Mouse (Mus musculus) liver, embryonic 11.5 days (tissue): ENCODE results near the gene Ncam1. TPM values are rescaled to one million over a fixed set of nuclear protein-coding genes. Genes with fewer than 3 reads are reported as not detected.

Source experiments
- ATAC-seq: fragments of 200-750 bp; cut with Nextera tagmentation; replicated peaks from 2 replicates; pipeline ENCODE4 v1.8.0; 2017; ENCODE audit warnings: moderate number of reproducible peaks, mild to moderate bottlenecking, moderate TSS enrichment, moderate library complexity; ENCODE audit not compliant: low FRiP score
- DNase-seq: peaks from one replicate; pipeline ENCODE4 v3.0.0-alpha.2; 2017; ENCODE audit warnings: low spot score
- H3K27ac ChIP-seq: fragments of 300-500 bp; sonication (generic); 2 replicates; pipeline ENCODE4 v1.5.1; 2014; ENCODE audit warnings: mild to moderate bottlenecking, low read depth, low read length, control low read depth
- H3K27me3 ChIP-seq: fragments of 300-500 bp; sonication (generic); replicated peaks from 2 replicates; pipeline ENCODE4 v1.6.1; 2014; ENCODE audit warnings: low read length, mixed read lengths; ENCODE audit not compliant: control insufficient read depth, insufficient read depth
- H3K36me3 ChIP-seq: fragments of 300-500 bp; sonication (generic); 2 replicates; pipeline ENCODE4 v1.6.1; 2014; ENCODE audit warnings: mild to moderate bottlenecking, low read length, moderate library complexity, mixed read lengths; ENCODE audit not compliant: control insufficient read depth, insufficient read depth
- H3K4me1 ChIP-seq: fragments of 300-500 bp; sonication (generic); replicated peaks from 2 replicates; pipeline ENCODE4 v1.6.1; 2014; ENCODE audit warnings: low read length, mixed read lengths; ENCODE audit not compliant: control insufficient read depth, insufficient read depth
- H3K4me2 ChIP-seq: fragments of 300-500 bp; sonication (generic); 2 replicates; pipeline ENCODE4 v1.6.1; 2014; ENCODE audit warnings: mild to moderate bottlenecking, control low read depth, moderate library complexity
- H3K4me3 ChIP-seq: fragments of 300-500 bp; sonication (generic); 2 replicates; pipeline ENCODE4 v1.5.1; 2014; ENCODE audit warnings: low read depth, low read length, control low read depth
- H3K9ac ChIP-seq: fragments of 300-500 bp; sonication (generic); 2 replicates; pipeline ENCODE4 v1.6.1; 2014; ENCODE audit warnings: low read depth, low read length, control low read depth
- H3K9me3 ChIP-seq: fragments of 300-500 bp; sonication (generic); 2 replicates; pipeline ENCODE4 v1.6.1; 2016; ENCODE audit warnings: low read length, inconsistent platforms, mixed read lengths; ENCODE audit not compliant: control insufficient read depth
- WGBS: fragments of 180-500 bp; shearing (Covaris S2); extraction: QIAGEN DNeasy Blood & Tissue Kit; methylation state at CpG from one replicate; pipeline ENCODE4 v1.1.7; 2014; 5-methylcytosine and 5-hydroxymethylcytosine counted together
- polyA plus RNA-seq: library from polyadenylated mRNA; unstranded; fragments of >200 nt; fragmentation: Nextera tagmentation; extraction: Ambion mirVana; gene quantifications from 2 replicates; pipeline ENCODE4 v1.2.1, GENCODE M21; 2014

The Ncam1 gene
- polyA plus RNA-seq, 1 experiment from 2014 or later = 20.1 TPM

DNA sequence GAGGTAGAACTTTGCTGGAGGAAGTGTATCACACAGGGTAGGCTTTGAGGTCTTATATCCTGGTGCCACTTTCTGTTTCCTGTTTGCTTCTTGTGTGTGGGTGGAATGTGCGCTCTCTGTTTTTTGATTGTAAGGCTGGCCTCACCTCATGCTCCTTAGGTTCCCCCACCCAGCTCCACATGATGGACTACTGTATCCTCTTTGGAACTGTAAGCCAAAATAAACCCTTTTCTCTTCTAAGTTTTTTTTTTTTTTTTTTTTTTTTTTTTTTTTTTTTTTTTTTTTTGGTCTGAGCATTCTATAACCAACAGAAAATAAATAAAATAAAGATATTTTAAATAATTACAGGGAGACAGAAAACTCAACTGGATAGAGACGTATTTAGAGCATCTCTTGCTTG, 239.8 kb downstream of the Ncam1 start:
- WGBS = 79% methylated on average over 2 of the region's 2 CpGs
- H3K9ac ChIP-seq = no peak overlapping the region
- no peak overlapping the region for H3K4me2 ChIP-seq
- no peaks in the 10 kb centered on the region for H3K36me3 ChIP-seq
- no peak for DNase-seq
- no peaks in the 10 kb centered on the region for H3K4me1 ChIP-seq
- no peak overlapping the region for H3K27ac ChIP-seq
- no peaks in the 10 kb centered on the region for H3K9me3 ChIP-seq
- no peak for ATAC-seq
- no peak overlapping the region for H3K4me3 ChIP-seq
- no peaks in the 10 kb centered on the region for H3K27me3 ChIP-seq

DNA sequence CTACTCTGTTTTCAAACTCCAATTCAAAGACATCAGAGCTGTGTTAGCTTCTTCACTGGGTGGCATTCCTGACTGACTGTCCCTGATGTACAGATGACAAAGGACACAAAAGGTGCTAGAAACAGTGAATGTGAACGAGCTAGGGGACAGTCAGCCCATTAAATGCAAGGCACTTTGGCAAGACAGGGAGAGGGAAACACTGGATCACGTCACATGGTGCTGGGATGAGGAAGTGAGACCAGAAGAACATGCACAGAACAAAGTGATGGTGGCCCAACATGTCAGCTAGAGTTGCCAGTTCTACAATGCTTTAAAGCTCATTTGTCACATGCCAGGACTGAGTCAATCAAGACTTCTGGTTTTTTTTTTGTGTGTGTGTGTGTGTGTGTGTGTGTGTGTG, 247.4 kb downstream of the Ncam1 start:
- Histone ChIP-seq H3K27ac (no peak overlapping the region), H3K4me3 (no peak overlapping the region), H3K36me3 (no peaks in the 10 kb centered on the region), H3K9me3 (no peaks in the 10 kb centered on the region), H3K27me3 (no peaks in the 10 kb centered on the region), H3K4me2 (no peak overlapping the region), H3K9ac (no peak overlapping the region), H3K4me1 (no peaks in the 10 kb centered on the region)
- 53% methylated on average over 2 of the region's 2 CpGs for WGBS
- DNase-seq (no peak), ATAC-seq (no peak)

DNA sequence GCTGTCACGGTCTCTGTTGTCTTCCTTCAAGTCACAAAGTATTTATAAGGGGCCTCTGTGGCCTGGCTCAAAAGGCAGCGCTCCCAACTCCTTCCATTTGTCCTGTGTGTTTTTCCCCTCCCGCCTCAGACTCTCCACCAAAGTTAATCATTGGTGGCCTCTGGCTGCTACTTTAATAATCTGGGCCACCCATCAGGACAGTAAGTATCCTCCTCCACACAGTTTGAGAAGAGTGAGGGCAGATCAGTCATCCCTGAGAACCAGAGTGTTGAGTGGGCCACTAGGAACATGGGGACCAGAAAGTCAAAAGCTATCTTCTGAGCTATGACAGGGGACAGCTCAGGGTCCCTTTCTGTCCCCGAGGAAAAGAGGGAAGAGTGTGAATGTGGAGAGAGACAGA, 256.1 kb downstream of the Ncam1 start:
- Histone ChIP-seq H3K9ac (no peak overlapping the region), H3K4me1 (no peaks in the 10 kb centered on the region), H3K27me3 (no peaks in the 10 kb centered on the region), H3K4me2 (no peak overlapping the region), H3K27ac (no peak overlapping the region), H3K9me3 (no peaks in the 10 kb centered on the region), H3K36me3 (no peaks in the 10 kb centered on the region), H3K4me3 (no peak overlapping the region)
- ATAC-seq (no peak), DNase-seq (no peak)
- 86% methylated on average over 4 of the region's 4 CpGs for WGBS

DNA sequence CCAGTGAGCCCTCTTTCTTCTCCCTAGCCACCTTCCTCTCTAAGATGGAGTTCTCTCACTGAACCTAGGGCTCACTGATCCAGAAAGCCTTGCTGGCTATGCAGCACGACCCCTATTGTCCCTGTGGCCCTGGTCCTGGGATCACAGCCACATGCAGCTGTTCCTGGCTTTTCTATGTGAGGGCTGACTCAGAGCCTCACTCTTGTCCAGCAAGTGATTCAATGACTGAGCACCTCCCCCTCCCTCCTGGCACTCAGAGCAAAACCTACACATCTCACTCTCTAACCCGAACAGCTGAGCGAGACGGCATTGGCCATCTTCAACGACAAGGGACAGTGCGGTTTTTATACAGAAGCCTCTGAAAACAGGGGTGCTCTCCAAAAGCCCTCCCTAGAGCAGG, 260.9 kb downstream of the Ncam1 start:
- Histone ChIP-seq H3K4me2 (no peak overlapping the region), H3K9ac (no peak overlapping the region), H3K36me3 (no peaks in the 10 kb centered on the region), H3K4me1 (no peaks in the 10 kb centered on the region), H3K4me3 (no peak overlapping the region), H3K27me3 (no peaks in the 10 kb centered on the region), H3K9me3 (no peaks in the 10 kb centered on the region), H3K27ac (no peak overlapping the region)
- WGBS = 84% methylated on average over 6 of the region's 6 CpGs
- DNase-seq (no peak), ATAC-seq (no peak)

DNA sequence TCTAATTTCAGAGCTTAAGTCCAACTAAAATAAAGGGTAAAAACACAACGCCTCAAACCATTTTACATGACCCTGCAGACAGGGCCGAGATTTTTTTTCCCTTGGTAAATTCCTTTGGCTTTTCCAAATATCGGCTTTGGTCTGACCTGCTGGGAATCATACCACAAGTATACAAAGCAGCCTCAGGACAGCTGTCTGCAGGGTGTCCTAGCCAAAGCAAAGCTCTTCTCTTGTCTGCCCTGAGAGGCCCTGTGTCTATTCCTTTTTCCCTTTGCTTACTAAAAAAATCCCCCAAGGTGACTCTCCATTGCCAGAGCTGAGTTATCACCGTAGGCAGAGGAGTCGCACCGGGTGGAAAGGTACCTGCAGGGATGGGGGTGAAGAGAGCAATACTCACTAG, 262.1 kb downstream of the Ncam1 start:
- no peaks in the 10 kb centered on the region for H3K9me3 ChIP-seq
- no peak for ATAC-seq
- H3K4me3 ChIP-seq = no peak overlapping the region
- no peak overlapping the region for H3K4me2 ChIP-seq
- WGBS = 87% methylated on average over 6 of the region's 6 CpGs
- no peaks in the 10 kb centered on the region for H3K27me3 ChIP-seq
- no peaks in the 10 kb centered on the region for H3K36me3 ChIP-seq
- H3K4me1 ChIP-seq = no peaks in the 10 kb centered on the region
- no peak overlapping the region for H3K9ac ChIP-seq
- no peak for DNase-seq
- H3K27ac ChIP-seq = no peak overlapping the region

DNA sequence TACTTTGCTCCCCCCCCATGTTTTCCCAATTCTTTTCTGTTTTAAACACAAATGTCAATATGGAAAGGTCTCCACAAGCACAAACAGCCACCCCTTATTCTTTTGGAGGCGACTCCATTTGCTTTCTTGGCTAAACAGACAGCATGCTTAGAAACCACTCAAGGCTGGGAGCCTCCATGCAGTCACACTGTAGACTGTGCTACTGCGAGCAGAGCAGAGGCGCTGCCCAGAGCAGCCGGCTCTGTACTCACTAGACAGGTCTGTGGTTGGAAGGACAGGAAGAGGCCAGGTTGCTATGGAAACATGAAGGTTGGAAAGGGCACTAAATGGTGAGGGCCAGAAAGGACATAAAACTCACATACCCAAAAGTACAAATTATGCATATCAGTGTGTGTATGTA, 263.8 kb downstream of the Ncam1 start:
- H3K4me3 ChIP-seq = no peak overlapping the region
- H3K36me3 ChIP-seq = no peaks in the 10 kb centered on the region
- 37% methylated on average over 4 of the region's 4 CpGs for WGBS
- H3K4me2 ChIP-seq = no peak overlapping the region
- no peak overlapping the region for H3K9ac ChIP-seq
- ATAC-seq = no peak
- H3K27ac ChIP-seq = no peak overlapping the region
- no peaks in the 10 kb centered on the region for H3K27me3 ChIP-seq
- DNase-seq = no peak
- H3K9me3 ChIP-seq = no peaks in the 10 kb centered on the region
- H3K4me1 ChIP-seq = no peaks in the 10 kb centered on the region

DNA sequence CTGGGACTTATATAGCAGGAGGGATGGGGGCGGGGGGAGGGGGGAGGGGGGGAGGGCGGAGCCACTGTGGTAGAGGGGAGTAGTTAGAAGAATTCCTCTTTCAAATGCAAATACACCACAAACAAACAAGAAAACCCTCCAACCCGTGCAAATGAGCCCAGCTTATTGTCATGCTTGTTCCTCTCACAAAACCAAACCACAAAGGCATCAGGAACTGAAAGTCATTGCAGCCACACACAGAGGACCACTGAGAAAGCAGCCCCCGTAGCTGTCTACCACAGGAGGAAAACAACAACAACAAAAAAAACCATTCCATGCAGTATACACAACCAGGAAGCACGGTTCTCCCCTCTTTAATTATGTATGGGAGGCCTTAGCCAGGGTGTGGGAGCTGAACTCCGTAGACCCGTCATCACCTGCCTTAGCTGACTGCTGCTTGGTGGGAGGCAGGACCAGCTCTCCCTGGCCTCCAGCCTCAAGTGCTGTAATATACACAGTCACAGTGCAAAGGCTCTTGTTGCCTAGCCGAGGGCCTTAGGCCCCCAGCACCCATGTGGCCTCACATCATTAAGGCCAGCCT, 264.7 kb downstream of the Ncam1 start:
- Histone ChIP-seq H3K4me2 (no peak overlapping the region), H3K9ac (no peak overlapping the region), H3K4me1 (no peaks in the 10 kb centered on the region), H3K27me3 (no peaks in the 10 kb centered on the region), H3K36me3 (no peaks in the 10 kb centered on the region), H3K27ac (no peak overlapping the region), H3K9me3 (no peaks in the 10 kb centered on the region), H3K4me3 (no peak overlapping the region)
- DNase-seq = no peak
- ATAC-seq = no peak
- WGBS = 35% methylated on average over 7 of the region's 8 CpGs

DNA sequence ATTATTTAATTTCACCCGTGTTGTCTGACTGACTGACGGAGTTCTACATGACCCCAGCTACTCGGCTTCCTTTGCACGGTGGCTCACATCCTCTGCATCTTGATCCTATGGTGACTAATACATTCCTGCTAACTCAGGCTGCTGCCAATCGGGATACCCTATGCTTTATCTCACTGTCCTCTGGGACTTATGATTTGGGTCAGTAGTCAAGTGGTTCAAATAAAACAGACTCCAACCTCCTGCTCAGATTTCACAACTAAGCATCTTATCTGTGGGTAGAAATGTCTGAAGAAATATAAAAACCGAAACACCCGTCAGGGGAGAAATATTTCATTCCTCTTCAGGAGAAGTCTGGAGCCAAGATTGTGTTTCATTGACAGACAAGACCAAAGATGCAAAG, 265.3 kb downstream of the Ncam1 start:
- Histone ChIP-seq H3K4me3 (no peak overlapping the region), H3K36me3 (no peaks in the 10 kb centered on the region), H3K4me2 (no peak overlapping the region), H3K9ac (no peak overlapping the region), H3K27ac (no peak overlapping the region), H3K27me3 (no peaks in the 10 kb centered on the region), H3K4me1 (no peaks in the 10 kb centered on the region), H3K9me3 (no peaks in the 10 kb centered on the region)
- no peak for ATAC-seq
- no peak for DNase-seq
- 63% methylated on average over 7 of the region's 7 CpGs for WGBS

DNA sequence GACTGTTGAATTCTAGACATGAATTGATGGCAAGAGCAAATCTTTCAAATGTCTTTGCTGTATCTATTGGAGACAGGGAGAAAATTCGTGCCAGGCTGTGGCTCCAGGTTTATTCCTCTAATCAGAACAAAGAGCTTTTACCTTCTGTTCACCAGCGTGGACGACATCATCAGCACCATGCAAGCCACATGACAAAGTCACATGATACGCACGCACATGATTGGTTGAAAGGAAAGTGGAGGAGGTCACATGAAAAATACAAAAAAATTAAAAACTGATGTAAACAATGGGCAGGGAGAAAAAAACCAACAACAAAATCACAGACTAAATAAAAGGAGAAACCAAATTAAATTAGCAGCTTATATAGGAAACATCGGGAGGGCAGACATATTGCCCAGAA, 266.9 kb downstream of the Ncam1 start:
- Histone ChIP-seq H3K4me3 (no peak overlapping the region), H3K4me2 (no peak overlapping the region), H3K27ac (no peak overlapping the region), H3K4me1 (no peaks in the 10 kb centered on the region), H3K9me3 (no peaks in the 10 kb centered on the region), H3K36me3 (no peaks in the 10 kb centered on the region), H3K27me3 (no peaks in the 10 kb centered on the region), H3K9ac (no peak overlapping the region)
- 81% methylated on average over 6 of the region's 6 CpGs for WGBS
- ATAC-seq = no peak
- DNase-seq = no peak
